Mouse (Mus musculus) heart, embryonic 11.5 days (tissue): ENCODE data around the gene Catip. TPM values are rescaled to one million over a fixed set of nuclear protein-coding genes. Genes with fewer than 3 reads are reported as not detected.

Experiments used
- ATAC-seq: fragments of 200-750 bp; cut with Nextera tagmentation; replicated peaks from 2 replicates; pipeline ENCODE4 v1.8.0; 2017; ENCODE audit warnings: moderate library complexity; ENCODE audit not compliant: insufficient number of reproducible peaks, low FRiP score, low TSS enrichment
- H3K27ac ChIP-seq: fragments of 300-500 bp; sonication (generic); 2 replicates; pipeline ENCODE4 v1.5.1; 2014; ENCODE audit warnings: mild to moderate bottlenecking, low read depth, low read length
- H3K27me3 ChIP-seq: fragments of 300-500 bp; sonication (generic); 2 replicates; pipeline ENCODE4 v1.6.1; 2014; ENCODE audit warnings: mild to moderate bottlenecking, low read length, mixed read lengths; ENCODE audit not compliant: control insufficient read depth, insufficient read depth
- H3K36me3 ChIP-seq: fragments of 300-500 bp; sonication (generic); 2 replicates; pipeline ENCODE4 v1.6.1; 2014; ENCODE audit warnings: mild to moderate bottlenecking, low read length, moderate library complexity, mixed read lengths; ENCODE audit not compliant: control insufficient read depth, insufficient read depth
- H3K4me1 ChIP-seq: fragments of 300-500 bp; sonication (generic); 2 replicates; pipeline ENCODE4 v1.6.1; 2014; ENCODE audit warnings: low read length; ENCODE audit not compliant: control insufficient read depth, insufficient read depth
- H3K4me2 ChIP-seq: fragments of 300-500 bp; sonication (generic); 2 replicates; pipeline ENCODE4 v1.6.1; 2014; ENCODE audit warnings: mild to moderate bottlenecking, moderate library complexity
- H3K4me3 ChIP-seq: fragments of 300-500 bp; sonication (generic); 2 replicates; pipeline ENCODE4 v1.5.1; 2014; ENCODE audit warnings: low read depth, low read length
- H3K9ac ChIP-seq: fragments of 300-500 bp; sonication (generic); 2 replicates; pipeline ENCODE4 v1.6.1; 2014; ENCODE audit warnings: mild to moderate bottlenecking, low read depth, low read length, moderate library complexity
- H3K9me3 ChIP-seq: fragments of 300-500 bp; sonication (generic); replicated peaks from 2 replicates; pipeline ENCODE4 v1.6.1; 2016; ENCODE audit warnings: low read length; ENCODE audit not compliant: control insufficient read depth
- WGBS: fragments of 180-500 bp; shearing (Covaris S2); extraction: QIAGEN DNeasy Blood & Tissue Kit; methylation state at CpG from one replicate; pipeline ENCODE4 v1.1.7; 2014; ENCODE audit not compliant: insufficient replicate concordance; 5-methylcytosine and 5-hydroxymethylcytosine counted together
- polyA plus RNA-seq: library from polyadenylated mRNA; unstranded; fragments of >200 nt; fragmentation: Nextera tagmentation; extraction: Ambion mirVana; gene quantifications from 2 replicates; pipeline ENCODE4 v1.2.1, GENCODE M21; 2014

Gene Catip
- polyA plus RNA-seq, 1 experiment from 2014 or later = 0.59 TPM

GRCm38 (mm10) chr1:74383385-74383784, 21.5 kb downstream of the Catip start:
- WGBS = 78% methylated on average over 13 of the region's 13 CpGs
- H3K9ac ChIP-seq = no peak overlapping the region
- H3K9me3 ChIP-seq = no peaks in the 10 kb centered on the region

DNA sequence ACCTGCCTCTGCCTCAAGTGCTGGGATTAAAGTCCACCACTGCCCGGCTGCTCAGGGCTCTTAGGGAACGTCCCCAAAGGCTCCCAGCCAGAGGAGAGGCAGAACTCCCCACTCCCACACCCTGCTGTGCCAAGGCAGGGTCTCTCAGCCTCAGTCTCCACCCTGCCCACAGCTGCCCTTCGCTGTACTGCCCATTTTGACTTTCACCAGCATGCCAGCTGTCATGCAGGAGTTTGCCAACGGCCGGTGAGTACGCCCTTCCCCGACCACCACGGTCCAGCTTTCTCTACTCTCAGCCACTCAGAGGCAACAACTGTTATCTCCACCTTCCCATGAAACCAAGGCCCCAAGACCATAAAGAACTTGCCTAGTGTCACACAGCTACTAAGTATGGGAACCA, 22.6 kb downstream of the Catip start:
- H3K36me3 ChIP-seq = no peaks in the 10 kb centered on the region
- no peaks in the 10 kb centered on the region for H3K9me3 ChIP-seq
- no peak overlapping the region for H3K4me2 ChIP-seq
- no peak for ATAC-seq
- H3K27me3 ChIP-seq = no peaks in the 10 kb centered on the region
- 82% methylated on average over 8 of the region's 8 CpGs for WGBS
- H3K27ac ChIP-seq = no peak overlapping the region
- no peak overlapping the region for H3K4me3 ChIP-seq
- H3K9ac ChIP-seq = no peak overlapping the region
- H3K4me1 ChIP-seq = peaks cover 2% of the 10 kb centered on the region; the same call in 1 of the 2 replicates

More at GRCm38 (mm10) chr1:74383385-74383784, 21.5 kb downstream of the Catip start:
- no peak for ATAC-seq
- no peaks in the 10 kb centered on the region for H3K36me3 ChIP-seq
- H3K27ac ChIP-seq = no peak overlapping the region
- no peaks in the 10 kb centered on the region; the same call in 1 of the 2 replicates for H3K4me1 ChIP-seq
- no peaks in the 10 kb centered on the region for H3K27me3 ChIP-seq
- no peak overlapping the region for H3K4me3 ChIP-seq
- no peak overlapping the region for H3K4me2 ChIP-seq

DNA sequence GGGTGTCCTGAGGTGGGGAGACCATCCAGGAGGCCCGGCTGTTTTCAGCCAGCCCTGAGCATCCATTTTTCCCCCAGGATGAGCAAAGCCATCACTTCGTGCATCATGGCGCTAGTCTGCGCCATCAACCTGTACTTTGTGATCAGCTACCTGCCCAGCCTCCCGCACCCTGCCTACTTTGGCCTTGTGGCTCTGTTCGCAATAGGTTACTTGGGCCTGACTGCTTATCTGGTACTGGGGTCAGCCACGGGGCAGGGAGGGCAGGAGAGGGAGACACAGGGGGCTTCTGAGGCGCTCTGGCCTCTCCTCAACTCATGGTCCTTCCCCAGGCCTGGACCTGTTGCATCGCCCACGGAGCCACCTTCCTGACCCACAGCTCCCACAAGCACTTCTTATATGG, 23.2 kb downstream of the Catip start:
- ATAC-seq = no peak
- no peak overlapping the region for H3K27ac ChIP-seq
- peaks cover 7% of the 10 kb centered on the region; the same call in 1 of the 2 replicates for H3K4me1 ChIP-seq
- no peaks in the 10 kb centered on the region for H3K36me3 ChIP-seq
- no peaks in the 10 kb centered on the region for H3K9me3 ChIP-seq
- no peak overlapping the region for H3K9ac ChIP-seq
- no peaks in the 10 kb centered on the region for H3K27me3 ChIP-seq
- 79% methylated on average over 10 of the region's 10 CpGs for WGBS
- H3K4me2 ChIP-seq = no peak overlapping the region
- no peak overlapping the region for H3K4me3 ChIP-seq

- no peak overlapping the region for H3K4me2 ChIP-seq
- no peak overlapping the region for H3K27ac ChIP-seq
- H3K9me3 ChIP-seq = no peaks in the 10 kb centered on the region
- H3K4me3 ChIP-seq = no peak overlapping the region
- WGBS = 84% methylated on average over 8 of the region's 8 CpGs
- H3K4me1 ChIP-seq = peaks cover 11% of the 10 kb centered on the region; the same call in 1 of the 2 replicates
- H3K9ac ChIP-seq = no peak overlapping the region
- no peaks in the 10 kb centered on the region for H3K27me3 ChIP-seq
- H3K36me3 ChIP-seq = no peaks in the 10 kb centered on the region
- no peak for ATAC-seq
Observed at GRCm38 (mm10) chr1:74385531-74385930, 23.6 kb downstream of the Catip start.

- peak overlapping the region; percentile 79 for H3K9ac ChIP-seq
- no peaks in the 10 kb centered on the region for H3K36me3 ChIP-seq
- no peak for ATAC-seq
- peak overlapping the region; percentile 97 for H3K27ac ChIP-seq
- peak overlapping the region; percentile 55 for H3K4me3 ChIP-seq
- peak overlapping the region; percentile 80 for H3K4me2 ChIP-seq
- no peaks in the 10 kb centered on the region for H3K9me3 ChIP-seq
- no peaks in the 10 kb centered on the region for H3K27me3 ChIP-seq
- peaks cover 12% of the 10 kb centered on the region; the same call in 1 of the 2 replicates for H3K4me1 ChIP-seq
- WGBS = 63% methylated on average over 7 of the region's 10 CpGs
Observed at GRCm38 (mm10) chr1:74386363-74386713, 24.4 kb downstream of the Catip start.

GRCm38 (mm10) chr1:74386714-74387385, 24.9 kb downstream of the Catip start:
- peaks cover 12% of the 10 kb centered on the region; the same call in 1 of the 2 replicates for H3K4me1 ChIP-seq
- H3K36me3 ChIP-seq = no peaks in the 10 kb centered on the region
- H3K4me2 ChIP-seq = peak overlapping the region; percentile 80
- peak overlapping the region; percentile 97 for H3K27ac ChIP-seq
- peak; percentile 81 for ATAC-seq
- no peaks in the 10 kb centered on the region for H3K27me3 ChIP-seq
- peak overlapping the region; percentile 55 for H3K4me3 ChIP-seq
- no peaks in the 10 kb centered on the region for H3K9me3 ChIP-seq
- peak overlapping the region; percentile 79 for H3K9ac ChIP-seq
- WGBS = 1% methylated on average over 26 of the region's 26 CpGs

DNA sequence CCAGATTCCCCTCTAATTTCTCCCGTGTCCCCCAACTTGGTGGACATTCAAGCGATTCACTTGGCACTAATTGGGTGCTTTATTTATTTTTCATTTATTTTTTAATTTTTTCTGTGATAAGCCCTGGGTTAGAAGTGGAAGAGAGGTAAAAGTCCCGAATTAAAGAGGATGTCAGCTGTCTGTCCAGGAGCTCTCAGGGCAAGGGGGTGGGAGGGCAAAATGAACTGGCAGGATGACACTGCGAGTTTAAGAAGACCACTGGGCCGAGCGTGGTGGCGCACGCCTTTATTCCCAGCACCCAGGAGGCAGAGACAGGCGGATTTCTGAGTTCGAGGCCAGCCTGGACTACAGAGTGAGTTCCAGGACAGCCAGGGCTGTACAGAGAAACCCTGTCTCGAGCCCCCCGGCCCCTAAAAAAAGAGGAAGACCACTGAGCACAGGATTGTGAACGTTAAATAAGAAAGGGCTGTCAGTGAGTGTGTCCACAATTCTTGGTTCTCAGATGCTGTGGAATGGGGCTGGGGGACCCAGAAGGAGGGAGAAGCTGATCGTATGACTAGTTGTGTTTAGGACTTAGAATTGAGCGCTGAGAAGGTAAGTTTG, 25.6 kb downstream of the Catip start:
- WGBS = 57% methylated on average over 15 of the region's 15 CpGs
- no peak for ATAC-seq
- Histone ChIP-seq H3K4me1 (peaks cover 12% of the 10 kb centered on the region; the same call in 1 of the 2 replicates), H3K27ac (peak overlapping the region; percentile 97), H3K9ac (peak overlapping the region; percentile 79; the same call in 1 of the 2 replicates), H3K4me3 (peak overlapping the region; percentile 55; the same call in 1 of the 2 replicates), H3K4me2 (peak overlapping the region; percentile 80), H3K36me3 (no peaks in the 10 kb centered on the region), H3K27me3 (no peaks in the 10 kb centered on the region), H3K9me3 (no peaks in the 10 kb centered on the region)

GRCm38 (mm10) chr1:74388398-74388920, 26.6 kb downstream of the Catip start:
- H3K4me2 ChIP-seq = no peak overlapping the region
- peaks cover 20% of the 10 kb centered on the region for H3K4me1 ChIP-seq
- H3K9ac ChIP-seq = no peak overlapping the region
- H3K27ac ChIP-seq = no peak overlapping the region
- no peaks in the 10 kb centered on the region for H3K27me3 ChIP-seq
- no peaks in the 10 kb centered on the region for H3K36me3 ChIP-seq
- H3K9me3 ChIP-seq = no peaks in the 10 kb centered on the region
- no peak for ATAC-seq
- 78% methylated on average over 7 of the region's 7 CpGs for WGBS
- no peak overlapping the region for H3K4me3 ChIP-seq
